Mouse (Mus musculus) forebrain, embryonic 13.5 days (tissue): ENCODE results near the gene Galnt15. TPM values are rescaled to one million over a fixed set of nuclear protein-coding genes. Genes with fewer than 3 reads are reported as not detected.
A peak's percentile ranks its signal among the peaks of the same experiment; 100 is the strongest.
"Not testable (repeated sequence)": the region's sequence is repeated elsewhere in the genome, so short reads cannot be mapped to it uniquely, and the experiment has no call there.

Experiments
- ATAC-seq: fragments of 200-750 bp; cut with Nextera tagmentation; 2 replicates; pipeline ENCODE4 v1.8.0; 2017
- H3K27ac ChIP-seq: fragments of 300-500 bp; sonication (generic); 2 replicates; pipeline ENCODE4 v1.5.1; 2015; ENCODE audit warnings: inconsistent platforms, mild to moderate bottlenecking, moderate library complexity
- H3K27me3 ChIP-seq: fragments of 300-500 bp; sonication (generic); 2 replicates; pipeline ENCODE4 v1.6.1; 2015; ENCODE audit warnings: mild to moderate bottlenecking, inconsistent platforms
- H3K36me3 ChIP-seq: fragments of 300-500 bp; sonication (generic); 2 replicates; pipeline ENCODE4 v1.6.1; 2015; ENCODE audit warnings: mild to moderate bottlenecking, inconsistent platforms; ENCODE audit not compliant: poor library complexity, severe bottlenecking
- H3K4me1 ChIP-seq: fragments of 300-500 bp; sonication (generic); 2 replicates; pipeline ENCODE4 v1.6.1; 2015; ENCODE audit warnings: inconsistent platforms
- H3K4me2 ChIP-seq: fragments of 300-500 bp; sonication (generic); 2 replicates; pipeline ENCODE4 v1.6.1; 2015; ENCODE audit warnings: inconsistent platforms, mild to moderate bottlenecking, moderate library complexity
- H3K4me3 ChIP-seq: fragments of 300-500 bp; sonication (generic); 2 replicates; pipeline ENCODE4 v1.5.1; 2015; ENCODE audit warnings: mild to moderate bottlenecking, inconsistent platforms
- H3K9ac ChIP-seq: fragments of 300-500 bp; sonication (generic); 2 replicates; pipeline ENCODE4 v1.6.1; 2015; ENCODE audit warnings: mild to moderate bottlenecking, inconsistent platforms
- H3K9me3 ChIP-seq: fragments of 300-500 bp; sonication (generic); replicated peaks from 2 replicates; pipeline ENCODE4 v1.6.1; 2016; ENCODE audit warnings: inconsistent platforms
- WGBS: fragments of 180-500 bp; shearing (Covaris S2); methylation state at CpG from one replicate; pipeline ENCODE4 v1.1.7; 2015; 5-methylcytosine and 5-hydroxymethylcytosine counted together
- polyA plus RNA-seq: library from polyadenylated mRNA; unstranded; fragments of >200 nt; fragmentation: Nextera tagmentation; extraction: Ambion mirVana; gene quantifications from 2 replicates; pipeline ENCODE4 v1.2.1, GENCODE M21; 2015

Gene Galnt15
- polyA plus RNA-seq, 1 experiment from 2014 or later = 0.10 TPM

GRCm38 (mm10) chr14:32082891-32083290, 54.1 kb downstream of the Galnt15 start:
- H3K4me3 ChIP-seq = no peak overlapping the region
- H3K27ac ChIP-seq = no peak overlapping the region
- WGBS = 95% methylated on average over 6 of the region's 6 CpGs
- H3K4me1 ChIP-seq = peaks cover 27% of the 10 kb centered on the region
- no peak for ATAC-seq
- H3K4me2 ChIP-seq = no peak overlapping the region
- no peaks in the 10 kb centered on the region for H3K27me3 ChIP-seq
- no peaks in the 10 kb centered on the region for H3K9me3 ChIP-seq
- peaks cover 27% of the 10 kb centered on the region for H3K36me3 ChIP-seq
- no peak overlapping the region for H3K9ac ChIP-seq

DNA sequence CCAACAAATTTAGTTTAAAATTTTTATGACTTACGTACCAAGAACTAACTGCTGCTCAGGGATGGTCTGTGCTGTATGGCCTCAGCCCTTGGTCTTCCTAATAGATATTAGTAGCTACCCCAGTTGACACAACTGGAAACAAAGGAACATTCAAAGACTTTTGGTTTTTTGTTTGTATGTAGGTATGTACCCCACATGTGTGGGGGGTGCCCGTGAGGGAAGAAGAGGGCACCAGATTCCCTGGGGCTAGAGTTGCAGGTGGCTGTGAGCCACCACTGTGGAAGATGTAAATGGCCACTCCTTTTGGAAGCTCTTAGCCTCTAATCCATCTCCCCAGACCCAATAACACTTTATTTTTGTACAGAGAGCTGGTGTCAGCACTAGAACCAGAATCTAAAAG, 54.7 kb downstream of the Galnt15 start:
- Histone ChIP-seq H3K27me3 (no peaks in the 10 kb centered on the region), H3K9me3 (no peaks in the 10 kb centered on the region), H3K9ac (no peak overlapping the region), H3K27ac (no peak overlapping the region), H3K4me2 (no peak overlapping the region), H3K36me3 (peaks cover 27% of the 10 kb centered on the region), H3K4me3 (no peak overlapping the region), H3K4me1 (peaks cover 27% of the 10 kb centered on the region)
- 85% methylated on average over 2 of the region's 2 CpGs for WGBS
- ATAC-seq = no peak

DNA sequence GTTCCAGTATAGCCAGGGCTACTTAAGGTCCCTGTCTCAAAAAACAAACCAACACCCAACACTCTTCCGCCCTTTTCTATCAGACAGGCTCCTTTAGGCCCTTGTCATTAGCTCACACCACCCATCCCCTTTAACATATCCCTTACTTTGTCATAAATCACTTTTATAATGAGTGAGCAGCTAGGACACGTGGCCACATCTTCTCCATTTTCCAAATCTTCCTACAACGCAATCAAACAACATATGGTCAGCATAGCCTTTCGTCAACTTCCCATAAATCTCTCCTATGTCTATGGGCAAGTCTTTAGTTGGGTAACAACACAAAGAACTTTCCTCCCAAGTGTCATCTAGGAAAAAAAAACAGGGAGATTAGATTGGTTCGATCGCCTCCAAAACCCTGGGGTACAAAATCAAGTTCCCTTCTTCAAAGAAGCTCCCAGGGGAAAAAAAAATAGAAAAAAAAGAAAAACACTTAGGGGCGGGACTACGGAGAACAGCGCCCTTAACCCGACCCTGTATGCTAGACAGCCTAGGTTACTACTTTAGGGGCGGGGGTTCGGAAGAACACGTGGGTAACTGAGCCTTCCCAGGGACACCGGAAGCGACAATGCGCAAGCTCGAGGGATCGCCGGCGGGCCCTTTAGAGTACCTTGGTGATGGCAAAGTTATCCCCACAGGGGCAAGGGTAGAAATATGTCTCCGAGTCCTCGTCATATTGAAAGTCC, 56.1 kb downstream of the Galnt15 start, which contains the start of gene Oxnad1:
TSS of gene Oxnad1 (plus strand) at position 614 of the 725 bp plus-strand sequence.
- 4% methylated on average over 22 of the region's 22 CpGs for WGBS
- Histone ChIP-seq H3K4me2 (peak within 1 kb of the TSS; percentile 71), H3K9me3 (no peaks in the 10 kb centered on the region), H3K36me3 (peaks cover 27% of the 10 kb centered on the region), H3K4me3 (peak within 1 kb of the TSS; percentile 63), H3K27me3 (no peaks in the 10 kb centered on the region), H3K27ac (peak within 1 kb of the TSS; percentile 75), H3K4me1 (peaks cover 27% of the 10 kb centered on the region), H3K9ac (peak within 1 kb of the TSS; percentile 76)
- peak; percentile 96 for ATAC-seq

GRCm38 (mm10) chr14:32085486-32086201, 56.9 kb downstream of the Galnt15 start, which contains the start of gene Dph3:
TSS of gene Dph3 (minus strand) at chr14:32085729.
- Histone ChIP-seq H3K4me3 (peak within 1 kb of the TSS; percentile 63), H3K27ac (peak within 1 kb of the TSS; percentile 75), H3K4me1 (peaks cover 27% of the 10 kb centered on the region), H3K9me3 (no peaks in the 10 kb centered on the region), H3K36me3 (peaks cover 25% of the 10 kb centered on the region), H3K27me3 (no peaks in the 10 kb centered on the region), H3K9ac (peak within 1 kb of the TSS; percentile 76), H3K4me2 (peak within 1 kb of the TSS; percentile 71)
- ATAC-seq = peak; percentile 98
- under 1% methylated on average over 43 of the region's 43 CpGs for WGBS

- Histone ChIP-seq H3K4me1 (peaks cover 27% of the 10 kb centered on the region), H3K9ac (peak overlapping the region; percentile 76), H3K27me3 (no peaks in the 10 kb centered on the region), H3K4me2 (peak overlapping the region; percentile 71), H3K4me3 (peak overlapping the region; percentile 63), H3K36me3 (peaks cover 19% of the 10 kb centered on the region), H3K9me3 (no peaks in the 10 kb centered on the region), H3K27ac (peak overlapping the region; percentile 69)
- WGBS = 22% methylated on average over 8 of the region's 8 CpGs
- no peak for ATAC-seq
Measured at GRCm38 (mm10) chr14:32086226-32086625, 57.4 kb downstream of the Galnt15 start.

DNA sequence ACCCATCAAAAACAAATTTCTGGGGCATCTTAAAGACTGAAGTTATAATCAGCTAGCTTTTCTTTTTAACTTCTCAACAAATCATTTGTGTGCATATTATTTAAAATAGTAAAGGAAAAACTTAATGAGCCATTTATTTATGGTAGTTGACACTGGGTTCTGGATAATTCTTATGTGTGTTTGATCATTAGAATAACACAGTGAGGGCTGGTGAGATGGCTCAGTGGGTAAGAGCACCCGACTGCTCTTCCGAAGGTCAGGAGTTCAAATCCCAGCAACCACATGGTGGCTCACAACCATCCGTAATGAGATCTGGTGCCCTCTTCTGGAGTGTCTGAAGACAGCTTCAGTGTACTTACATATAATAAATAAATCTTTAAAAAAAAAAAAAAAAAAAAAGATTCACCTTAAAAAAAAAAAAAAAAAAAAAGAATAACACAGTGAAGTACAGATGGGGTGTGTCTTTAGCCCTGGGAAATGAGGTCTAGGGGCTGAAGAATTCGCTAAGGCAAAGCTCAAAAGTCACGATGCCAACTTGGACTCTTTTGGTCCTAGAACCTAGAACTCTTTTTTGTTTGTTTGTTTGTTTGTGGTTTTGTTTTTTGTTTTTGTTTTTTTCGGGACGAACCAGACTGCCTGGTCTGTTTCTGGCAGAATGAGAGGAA, 58.9 kb downstream of the Galnt15 start:
- H3K4me1 ChIP-seq = peaks cover 27% of the 10 kb centered on the region
- H3K36me3 ChIP-seq = peaks cover 18% of the 10 kb centered on the region
- 87% methylated on average over 7 of the region's 7 CpGs for WGBS
- not testable (repeated sequence) for H3K9me3 ChIP-seq, H3K4me2 ChIP-seq, H3K4me3 ChIP-seq, H3K27me3 ChIP-seq, H3K9ac ChIP-seq, ATAC-seq, H3K27ac ChIP-seq

- no peak for ATAC-seq
- no peak overlapping the region for H3K4me3 ChIP-seq
- no peaks in the 10 kb centered on the region for H3K9me3 ChIP-seq
- no peaks in the 10 kb centered on the region for H3K27me3 ChIP-seq
- peaks cover 42% of the 10 kb centered on the region for H3K36me3 ChIP-seq
- H3K9ac ChIP-seq = no peak overlapping the region
- peaks cover 10% of the 10 kb centered on the region for H3K4me1 ChIP-seq
- no peak overlapping the region for H3K27ac ChIP-seq
- 90% methylated on average over 4 of the region's 4 CpGs for WGBS
- H3K4me2 ChIP-seq = no peak overlapping the region
Measured at GRCm38 (mm10) chr14:32091124-32091523, 62.3 kb downstream of the Galnt15 start.

DNA sequence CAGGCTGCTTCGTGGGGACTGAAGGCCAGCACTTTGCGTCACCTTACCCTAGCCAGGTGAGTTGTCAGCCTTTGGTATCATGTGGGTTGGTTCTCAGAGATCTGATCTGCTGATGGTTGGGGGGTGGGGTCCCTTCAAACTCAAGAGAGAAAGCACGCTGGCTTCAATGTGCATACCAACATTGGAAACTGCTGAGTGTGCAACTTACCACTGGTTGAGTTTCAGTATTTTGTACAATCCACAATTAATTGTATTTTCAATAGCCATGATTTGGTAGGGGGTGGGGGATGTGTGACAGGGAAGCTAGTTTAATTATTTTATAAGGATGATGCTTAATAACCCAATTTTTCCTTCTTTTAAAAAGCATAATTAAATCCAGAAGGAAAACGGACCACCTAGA, 62.9 kb downstream of the Galnt15 start:
- WGBS = 94% methylated on average over 4 of the region's 4 CpGs
- no peak for ATAC-seq
- H3K4me2 ChIP-seq = no peak overlapping the region

GRCm38 (mm10) chr14:32093018-32093417, 64.2 kb downstream of the Galnt15 start:
- Histone ChIP-seq H3K4me3 (no peak overlapping the region), H3K27me3 (no peaks in the 10 kb centered on the region), H3K4me1 (no peaks in the 10 kb centered on the region), H3K9me3 (no peaks in the 10 kb centered on the region), H3K36me3 (peaks cover 59% of the 10 kb centered on the region), H3K4me2 (no peak overlapping the region), H3K9ac (no peak overlapping the region), H3K27ac (no peak overlapping the region)
- no peak for ATAC-seq
- 70% methylated on average over 1 of the region's 1 CpGs for WGBS

More for the DNA sequence above, 62.9 kb downstream of the Galnt15 start:
- Histone ChIP-seq H3K36me3 (peaks cover 46% of the 10 kb centered on the region), H3K4me3 (no peak overlapping the region), H3K27ac (no peak overlapping the region), H3K4me1 (peaks cover 4% of the 10 kb centered on the region), H3K9ac (no peak overlapping the region), H3K9me3 (no peaks in the 10 kb centered on the region), H3K27me3 (no peaks in the 10 kb centered on the region)

DNA sequence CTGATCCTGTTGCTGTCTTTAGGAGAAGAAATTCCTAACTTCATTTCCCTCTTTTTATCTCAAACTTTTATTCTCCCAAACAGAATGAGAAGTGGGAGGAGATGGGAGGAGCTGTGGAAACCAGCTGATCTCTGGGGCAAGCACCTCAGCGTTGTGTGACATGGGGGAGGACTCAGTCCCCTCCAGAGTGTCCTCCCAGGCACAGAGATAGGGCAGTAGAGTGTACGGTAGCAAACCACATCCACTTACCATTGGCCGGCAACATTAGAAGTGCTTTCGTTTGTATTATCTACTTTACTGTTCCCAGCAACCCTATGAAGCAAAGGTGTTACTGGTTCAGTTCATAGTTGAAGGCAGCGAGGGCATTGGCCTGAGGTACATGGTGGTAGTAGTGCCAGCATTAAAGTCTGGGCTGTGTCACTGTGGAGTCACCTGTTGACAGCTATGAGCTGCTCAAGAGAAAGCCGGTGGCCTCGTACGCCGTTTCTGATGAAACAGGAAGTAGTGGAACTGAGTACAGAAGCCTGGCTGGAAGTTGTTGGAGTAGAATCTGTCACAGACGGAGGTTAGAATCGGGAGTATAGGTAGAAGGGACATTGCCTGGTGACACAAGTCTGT, 64.8 kb downstream of the Galnt15 start:
- 93% methylated on average over 11 of the region's 11 CpGs for WGBS
- Histone ChIP-seq H3K36me3 (peaks cover 65% of the 10 kb centered on the region), H3K27ac (no peak overlapping the region)

DNA sequence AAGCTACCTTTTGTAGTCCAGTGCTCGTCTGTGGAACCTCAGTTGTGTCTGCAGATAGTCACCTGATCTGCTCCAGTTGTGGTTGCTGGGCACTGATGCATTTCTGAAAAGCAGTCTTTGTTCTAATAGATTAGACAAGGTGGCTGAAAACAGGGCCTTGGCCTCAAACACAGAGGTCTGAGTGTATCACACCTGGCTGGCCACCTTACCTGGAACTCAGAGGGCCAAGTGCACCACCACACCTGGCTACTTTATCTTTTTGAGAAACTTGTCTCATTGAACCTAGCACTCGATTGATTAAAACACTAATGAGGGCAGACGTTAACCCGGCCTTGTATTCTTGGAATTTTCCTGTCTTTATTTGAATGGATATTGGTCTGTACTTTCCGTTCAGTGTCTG, 66.9 kb downstream of the Galnt15 start:
- 77% methylated on average over 5 of the region's 5 CpGs for WGBS
- Histone ChIP-seq H3K4me2 (no peak overlapping the region), H3K9me3 (no peaks in the 10 kb centered on the region), H3K9ac (no peak overlapping the region), H3K4me3 (no peak overlapping the region), H3K36me3 (peaks cover 86% of the 10 kb centered on the region), H3K27me3 (no peaks in the 10 kb centered on the region), H3K27ac (no peak overlapping the region), H3K4me1 (no peaks in the 10 kb centered on the region)
- ATAC-seq = no peak

More for the DNA sequence above, 64.8 kb downstream of the Galnt15 start:
- Histone ChIP-seq H3K9ac (no peak overlapping the region), H3K9me3 (no peaks in the 10 kb centered on the region), H3K4me3 (no peak overlapping the region), H3K4me2 (no peak overlapping the region), H3K4me1 (no peaks in the 10 kb centered on the region), H3K27me3 (no peaks in the 10 kb centered on the region)
- no peak for ATAC-seq

GRCm38 (mm10) chr14:32096740-32097139, 68.0 kb downstream of the Galnt15 start:
- ATAC-seq = no peak
- Histone ChIP-seq H3K9me3 (no peaks in the 10 kb centered on the region), H3K4me1 (no peaks in the 10 kb centered on the region), H3K4me2 (no peak overlapping the region), H3K27ac (no peak overlapping the region), H3K9ac (no peak overlapping the region), H3K27me3 (no peaks in the 10 kb centered on the region), H3K36me3 (peaks cover 86% of the 10 kb centered on the region), H3K4me3 (no peak overlapping the region)
- 88% methylated on average over 5 of the region's 5 CpGs for WGBS
